Mouse (Mus musculus) forebrain, embryonic 15.5 days (tissue): ENCODE data around the gene Dnase2b. TPM values are rescaled to one million over a fixed set of nuclear protein-coding genes. Genes with fewer than 3 reads are reported as not detected.

Experiments used
- ATAC-seq: fragments of 200-750 bp; cut with Nextera tagmentation; replicated peaks from 2 replicates; pipeline ENCODE4 v1.8.0; 2017; ENCODE audit warnings: mild to moderate bottlenecking, moderate TSS enrichment, moderate library complexity
- H3K27ac ChIP-seq: fragments of 300-500 bp; sonication (generic); replicated peaks from 2 replicates; pipeline ENCODE4 v1.5.1; 2015; ENCODE audit warnings: mild to moderate bottlenecking, inconsistent platforms
- H3K27me3 ChIP-seq: fragments of 300-500 bp; sonication (generic); 2 replicates; pipeline ENCODE4 v1.6.1; 2015; ENCODE audit warnings: inconsistent platforms
- H3K36me3 ChIP-seq: fragments of 300-500 bp; sonication (generic); 2 replicates; pipeline ENCODE4 v1.6.1; 2015; ENCODE audit warnings: mild to moderate bottlenecking, inconsistent platforms
- H3K4me1 ChIP-seq: fragments of 300-500 bp; sonication (generic); 2 replicates; pipeline ENCODE4 v1.6.1; 2015; ENCODE audit warnings: inconsistent platforms
- H3K4me2 ChIP-seq: fragments of 300-500 bp; sonication (generic); replicated peaks from 2 replicates; pipeline ENCODE4 v1.6.1; 2015; ENCODE audit warnings: mild to moderate bottlenecking, inconsistent platforms
- H3K4me3 ChIP-seq: fragments of 300-500 bp; sonication (generic); 2 replicates; pipeline ENCODE4 v1.5.1; 2015; ENCODE audit warnings: mild to moderate bottlenecking, inconsistent platforms
- H3K9ac ChIP-seq: fragments of 300-500 bp; sonication (generic); replicated peaks from 2 replicates; pipeline ENCODE4 v1.6.1; 2015; ENCODE audit warnings: mild to moderate bottlenecking, inconsistent platforms
- H3K9me3 ChIP-seq: fragments of 300-500 bp; sonication (generic); 2 replicates; pipeline ENCODE4 v1.6.1; 2016; ENCODE audit warnings: inconsistent platforms
- WGBS: fragments of 180-500 bp; shearing (Covaris S2); methylation state at CpG from one replicate; pipeline ENCODE4 v1.1.7; 2015; ENCODE audit warnings: mixed read lengths; 5-methylcytosine and 5-hydroxymethylcytosine counted together
- polyA plus RNA-seq: library from polyadenylated mRNA; unstranded; fragments of >200 nt; fragmentation: Nextera tagmentation; extraction: Ambion mirVana; gene quantifications from 2 replicates; pipeline ENCODE4 v1.2.1, GENCODE M21; 2015

The Dnase2b gene
- polyA plus RNA-seq, 1 experiment from 2014 or later: not detected

- WGBS: 18% methylated on average over 14 of the region's 14 CpGs
Measured at GRCm38 (mm10) chr3:146564268-146565064, 50.9 kb downstream of the Dnase2b start.

GRCm38 (mm10) chr3:146562936-146563335 is 52.5 kb downstream of the Dnase2b start:
- Histone ChIP-seq H3K36me3 (no peaks in the 10 kb centered on the region), H3K4me3 (no peak overlapping the region), H3K27ac (no peak overlapping the region), H3K27me3 (no peaks in the 10 kb centered on the region), H3K9me3 (no peaks in the 10 kb centered on the region), H3K4me1 (peaks cover 6% of the 10 kb centered on the region; the same call in 1 of the 2 replicates), H3K4me2 (no peak overlapping the region), H3K9ac (no peak overlapping the region)
- 94% methylated on average over 7 of the region's 7 CpGs for WGBS
- ATAC-seq: no peak

More at GRCm38 (mm10) chr3:146564268-146565064, 50.9 kb downstream of the Dnase2b start:
- Histone ChIP-seq H3K36me3 (no peaks in the 10 kb centered on the region), H3K4me3 (no peak overlapping the region), H3K4me1 (peaks cover 6% of the 10 kb centered on the region; the same call in 1 of the 2 replicates), H3K4me2 (no peak overlapping the region), H3K9me3 (no peaks in the 10 kb centered on the region), H3K27me3 (no peaks in the 10 kb centered on the region), H3K9ac (no peak overlapping the region), H3K27ac (peak overlapping the region; percentile 16)
- ATAC-seq: peak; percentile 47; the same call in 1 of the 2 replicates

- Histone ChIP-seq H3K4me2 (no peak overlapping the region), H3K9me3 (no peaks in the 10 kb centered on the region), H3K36me3 (no peaks in the 10 kb centered on the region), H3K4me1 (no peaks in the 10 kb centered on the region), H3K9ac (no peak overlapping the region), H3K4me3 (no peak overlapping the region), H3K27me3 (no peaks in the 10 kb centered on the region), H3K27ac (no peak overlapping the region)
- no peak for ATAC-seq
- WGBS: 85% methylated on average over 6 of the region's 6 CpGs
Measured at GRCm38 (mm10) chr3:146557507-146557906, 57.9 kb downstream of the Dnase2b start.

DNA sequence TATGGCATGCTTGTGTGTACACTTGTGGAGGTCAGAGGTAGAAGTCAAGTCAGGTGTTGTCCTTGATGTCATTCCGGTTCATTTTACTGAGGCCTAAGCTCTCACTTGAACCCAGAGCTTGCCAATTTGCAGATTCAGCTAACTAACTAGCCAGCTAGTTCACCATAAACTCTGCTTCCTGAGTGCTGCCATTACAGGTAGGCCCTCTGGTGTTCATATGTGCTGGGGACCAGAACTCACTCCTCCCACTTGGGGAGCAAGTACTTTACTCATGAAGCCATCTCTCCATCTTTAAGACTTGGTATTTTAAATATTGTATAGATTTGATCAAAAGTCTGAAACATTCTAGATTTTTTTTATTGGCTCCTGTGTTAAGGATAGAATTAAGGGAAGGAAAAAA is 58.8 kb downstream of the Dnase2b start:
- no peaks in the 10 kb centered on the region for H3K9me3 ChIP-seq
- H3K27ac ChIP-seq: no peak overlapping the region
- ATAC-seq: no peak
- no peaks in the 10 kb centered on the region for H3K27me3 ChIP-seq
- 64% methylated on average over 1 of the region's 1 CpGs for WGBS
- no peak overlapping the region for H3K9ac ChIP-seq
- no peak overlapping the region for H3K4me3 ChIP-seq
- H3K4me1 ChIP-seq: no peaks in the 10 kb centered on the region
- no peak overlapping the region for H3K4me2 ChIP-seq
- no peaks in the 10 kb centered on the region for H3K36me3 ChIP-seq

GRCm38 (mm10) chr3:146554816-146555215 is 60.6 kb downstream of the Dnase2b start:
- ATAC-seq: no peak

GRCm38 (mm10) chr3:146543632-146544031 is 71.8 kb downstream of the Dnase2b start:
- WGBS: 56% methylated on average over 1 of the region's 1 CpGs

More at GRCm38 (mm10) chr3:146554816-146555215, 60.6 kb downstream of the Dnase2b start:
- Histone ChIP-seq H3K27me3 (no peaks in the 10 kb centered on the region), H3K36me3 (no peaks in the 10 kb centered on the region), H3K9ac (no peak overlapping the region), H3K4me3 (no peak overlapping the region), H3K27ac (no peak overlapping the region), H3K9me3 (no peaks in the 10 kb centered on the region), H3K4me1 (no peaks in the 10 kb centered on the region), H3K4me2 (no peak overlapping the region)
- 65% methylated on average over 7 of the region's 7 CpGs for WGBS

DNA sequence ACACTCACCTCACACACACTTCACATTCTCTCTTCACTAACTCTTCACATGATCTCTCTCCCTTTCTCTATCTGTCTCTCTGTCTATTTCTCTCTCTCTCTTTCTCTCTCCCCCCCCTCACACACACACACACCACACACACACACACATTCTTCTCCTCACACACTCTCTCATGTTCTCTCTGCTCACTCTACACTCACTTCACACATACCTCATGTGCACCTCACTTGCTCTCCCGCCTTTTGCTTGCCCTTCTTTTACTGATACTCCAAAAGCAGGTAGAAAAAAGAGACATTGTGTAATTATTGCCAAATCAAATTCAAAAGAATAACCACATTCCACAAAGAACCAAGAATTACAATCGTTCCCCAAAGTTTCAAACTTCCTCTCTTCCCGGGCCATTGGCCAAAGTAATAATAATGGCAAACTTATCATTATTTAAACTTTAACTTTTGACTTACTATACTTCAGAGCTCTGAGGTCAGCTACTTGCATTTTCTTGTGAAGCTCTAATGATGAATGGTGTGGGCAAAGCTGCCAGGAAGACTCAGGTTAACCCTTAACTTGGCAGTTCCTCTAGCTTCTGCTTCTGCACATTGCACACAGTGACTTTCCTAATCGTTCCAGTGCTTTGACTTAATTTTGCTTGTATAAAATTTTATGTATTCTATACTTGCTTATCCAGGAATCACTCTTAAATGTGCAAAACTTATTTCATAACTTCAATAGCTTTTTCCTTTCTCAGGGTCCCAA is 74.7 kb downstream of the Dnase2b start:
- Histone ChIP-seq H3K9ac (no peak overlapping the region), H3K9me3 (no peaks in the 10 kb centered on the region), H3K4me3 (no peak overlapping the region), H3K4me1 (no peaks in the 10 kb centered on the region), H3K36me3 (no peaks in the 10 kb centered on the region), H3K27ac (no peak overlapping the region), H3K4me2 (no peak overlapping the region), H3K27me3 (no peaks in the 10 kb centered on the region)
- ATAC-seq: no peak
- WGBS: 86% methylated on average over 4 of the region's 4 CpGs

More at GRCm38 (mm10) chr3:146543632-146544031, 71.8 kb downstream of the Dnase2b start:
- H3K9me3 ChIP-seq: no peaks in the 10 kb centered on the region
- H3K4me2 ChIP-seq: no peak overlapping the region
- no peaks in the 10 kb centered on the region for H3K36me3 ChIP-seq
- H3K9ac ChIP-seq: no peak overlapping the region
- no peaks in the 10 kb centered on the region for H3K27me3 ChIP-seq
- H3K4me3 ChIP-seq: no peak overlapping the region
- no peak overlapping the region for H3K27ac ChIP-seq
- no peaks in the 10 kb centered on the region for H3K4me1 ChIP-seq
- no peak for ATAC-seq

GRCm38 (mm10) chr3:146534986-146535385 is 80.4 kb downstream of the Dnase2b start:
- H3K27me3 ChIP-seq: no peaks in the 10 kb centered on the region
- no peak overlapping the region for H3K27ac ChIP-seq
- no peak overlapping the region for H3K9ac ChIP-seq
- H3K36me3 ChIP-seq: no peaks in the 10 kb centered on the region
- H3K9me3 ChIP-seq: no peaks in the 10 kb centered on the region
- 45% methylated on average over 6 of the region's 6 CpGs for WGBS
- H3K4me3 ChIP-seq: no peak overlapping the region
- ATAC-seq: no peak
- no peaks in the 10 kb centered on the region for H3K4me1 ChIP-seq
- no peak overlapping the region for H3K4me2 ChIP-seq

Other genes starting within 250 kb of the Dnase2b start
- 24.0 and 25.1 TPM in 2 replicates for gene Ssx2ip, start 211.0 kb downstream of the Dnase2b start, polyA plus RNA-seq
- 4.0 TPM in 2 replicates for gene Ctbs, start 165.8 kb downstream of the Dnase2b start, polyA plus RNA-seq
- 6.1 and 6.8 TPM in 2 replicates for gene Spata1, start 115.8 kb downstream of the Dnase2b start, polyA plus RNA-seq
- 415 and 426 TPM in 2 replicates for gene Gng5, start 115.8 kb downstream of the Dnase2b start, polyA plus RNA-seq
- gene Rpf1, start 94.2 kb downstream of the Dnase2b start, polyA plus RNA-seq: 54.7 and 56.2 TPM in 2 replicates
- gene Uox, start 45.2 kb downstream of the Dnase2b start, polyA plus RNA-seq: not detected in 2 replicates
- not detected in 2 replicates for gene 4930503B20Rik, start 35.7 kb upstream of the Dnase2b start, polyA plus RNA-seq
- 0.34 and 0.48 TPM in 2 replicates for gene Samd13, start 70.0 kb upstream of the Dnase2b start, polyA plus RNA-seq
- gene Prkacb, start 197.4 kb upstream of the Dnase2b start, polyA plus RNA-seq: 150 and 162 TPM in 2 replicates
- 7.1 and 8.5 TPM in 2 replicates for gene Ttll7, start 236.8 kb upstream of the Dnase2b start, polyA plus RNA-seq